Mouse (Mus musculus): ENCODE measurements around the gene Supv3l1.
A peak's percentile ranks its signal among the peaks of the same experiment; 100 is the strongest.

The Supv3l1 gene

GRCm38 (mm10) chr10:62413606-62413982 is 35.9 kb downstream of the Supv3l1 start:
- DNase-seq (ENCODE audit: low read depth, low spot score): no peak

GRCm38 (mm10) chr10:62412906-62413605 is 36.5 kb downstream of the Supv3l1 start:
- no peak for DNase-seq (ENCODE audit: low read depth, low spot score)

GRCm38 (mm10) chr10:62411431-62412410 is 37.8 kb downstream of the Supv3l1 start:
- no peak for DNase-seq (ENCODE audit: low read depth, low spot score)

- DNase-seq (ENCODE audit: low read depth, low spot score): peak; percentile 76
Observed at GRCm38 (mm10) chr10:62410943-62411342, 38.6 kb downstream of the Supv3l1 start.

- DNase-seq (ENCODE audit: low read depth, low spot score): peak; percentile 28
Observed at GRCm38 (mm10) chr10:62404901-62405300, 44.6 kb downstream of the Supv3l1 start.

GRCm38 (mm10) chr10:62401641-62402111 is 47.9 kb downstream of the Supv3l1 start:
- DNase-seq (ENCODE audit: low read depth, low spot score): no peak

- no peak for DNase-seq (ENCODE audit: low read depth, low spot score)
Observed at GRCm38 (mm10) chr10:62383011-62383410, 66.5 kb downstream of the Supv3l1 start.

GRCm38 (mm10) chr10:62380936-62381335 is 68.6 kb downstream of the Supv3l1 start:
- peak; percentile 41 for DNase-seq (ENCODE audit: low read depth, low spot score)

- DNase-seq (ENCODE audit: low read depth, low spot score): no peak
Observed at GRCm38 (mm10) chr10:62379808-62380207, 69.7 kb downstream of the Supv3l1 start, which contains the start of gene Hk1. TSS of gene Hk1 (minus strand) at chr10:62379908.
